Mouse (Mus musculus): ENCODE data around the gene Hist1h2af.
"Not testable (repeated sequence)": the region's sequence is repeated elsewhere in the genome, so short reads cannot be mapped to it uniquely, and the experiment has no call there.

Gene Hist1h2af

DNA sequence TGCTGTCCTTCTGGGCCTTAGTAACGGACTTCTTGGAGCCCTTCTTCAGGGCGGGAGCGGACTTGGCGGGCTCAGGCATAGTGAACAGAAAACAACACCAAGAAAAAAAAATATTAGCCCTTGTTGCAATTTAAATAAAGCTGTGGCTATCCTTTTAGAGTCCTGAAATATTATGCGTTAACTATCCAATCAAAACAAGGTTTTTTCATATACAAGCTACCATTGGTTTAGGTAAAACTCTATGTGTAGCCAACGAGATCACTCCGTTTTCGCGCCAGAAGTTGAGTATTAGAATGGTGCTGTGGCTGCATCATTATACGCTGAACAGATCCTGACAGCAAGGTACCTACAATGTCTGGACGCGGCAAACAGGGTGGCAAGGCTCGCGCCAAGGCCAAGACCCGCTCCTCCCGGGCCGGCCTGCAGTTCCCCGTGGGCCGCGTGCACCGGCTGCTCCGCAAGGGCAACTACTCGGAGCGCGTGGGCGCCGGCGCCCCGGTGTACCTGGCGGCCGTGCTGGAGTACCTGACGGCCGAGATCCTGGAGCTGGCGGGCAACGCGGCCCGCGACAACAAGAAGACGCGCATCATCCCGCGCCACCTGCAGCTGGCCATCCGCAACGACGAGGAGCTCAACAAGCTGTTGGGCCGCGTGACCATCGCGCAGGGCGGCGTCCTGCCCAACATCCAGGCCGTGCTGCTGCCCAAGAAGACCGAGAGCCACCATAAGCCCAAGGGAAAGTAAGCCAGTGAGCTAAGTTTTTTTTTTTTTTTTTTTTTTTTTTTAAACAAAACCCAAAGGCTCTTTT lies at the start of gene Hist1h2af:
Gene Hist1h2af (plus strand): TSS at position 347 of the 808 bp plus-strand sequence.
- not testable (repeated sequence) for DNase-seq (ENCODE audit: low spot score)

DNA sequence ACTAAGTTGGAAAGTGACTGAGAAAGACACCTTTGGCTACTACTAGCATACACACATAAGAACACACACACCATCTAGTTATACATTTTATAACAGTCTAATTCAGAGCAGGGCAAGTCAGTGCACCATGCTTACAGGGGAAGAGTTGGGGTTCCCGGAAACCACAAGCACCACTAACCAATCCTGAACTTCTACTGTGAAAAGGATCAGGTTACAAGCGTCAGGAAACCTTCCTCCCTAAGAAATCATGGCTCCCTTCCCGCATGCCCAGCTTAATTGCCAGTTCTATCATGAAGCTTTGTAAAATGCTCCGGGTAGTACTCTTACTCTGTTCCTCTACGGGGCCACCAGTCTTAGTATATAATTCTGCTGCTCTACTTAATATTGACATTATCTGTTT lies 48.4 kb upstream of the Hist1h2af start:
- DNase-seq (ENCODE audit: low spot score): no peak

DNA sequence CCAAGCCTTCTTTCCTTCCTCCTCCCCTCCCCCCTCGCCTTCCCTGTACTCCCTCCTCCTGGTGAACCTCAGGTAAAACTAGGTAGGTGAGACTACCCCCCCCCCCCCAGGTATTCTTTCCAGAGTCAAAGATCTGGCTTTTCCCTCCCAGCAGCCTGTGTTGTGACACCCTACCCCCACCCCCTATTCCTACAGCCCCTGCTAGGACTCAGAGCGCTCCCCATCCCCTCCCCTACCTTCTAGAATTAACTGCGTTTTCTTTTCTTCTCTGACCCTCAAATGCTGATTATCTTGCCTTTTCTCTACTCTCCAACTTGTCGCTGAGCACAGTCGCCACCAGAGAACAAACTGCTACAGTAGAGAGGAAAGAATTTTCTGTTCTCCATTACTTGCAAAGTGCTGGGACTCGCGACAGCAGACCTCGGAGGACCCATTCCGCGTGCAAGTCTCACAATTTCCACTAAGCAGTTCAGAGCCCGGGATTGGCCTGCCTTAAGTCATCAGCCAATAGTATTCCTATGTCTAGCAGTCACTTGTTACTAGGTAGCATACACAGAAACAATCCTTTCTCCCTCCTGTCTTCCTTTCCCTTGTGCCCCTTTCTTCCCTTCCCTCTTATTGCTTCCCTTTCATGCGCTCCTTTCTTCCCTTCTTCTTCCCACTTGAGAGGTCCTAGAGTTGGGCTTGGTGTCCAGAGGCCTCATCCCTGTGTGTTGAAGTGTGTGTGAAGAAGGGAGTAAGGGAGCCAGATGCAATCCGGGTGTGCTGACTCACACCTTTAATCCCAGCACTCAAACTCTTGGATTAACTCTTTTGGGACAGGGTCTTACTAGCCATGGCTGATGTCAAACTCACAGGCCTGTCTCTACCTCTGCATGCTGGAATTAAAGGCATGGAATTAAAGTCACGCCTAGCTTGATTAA lies 45.0 kb upstream of the Hist1h2af start, which contains the start of gene Btn2a2:
Gene Btn2a2 (minus strand): TSS at position 458 of the 923 bp plus-strand sequence.
- peak; percentile 12 for DNase-seq (ENCODE audit: low spot score)

DNA sequence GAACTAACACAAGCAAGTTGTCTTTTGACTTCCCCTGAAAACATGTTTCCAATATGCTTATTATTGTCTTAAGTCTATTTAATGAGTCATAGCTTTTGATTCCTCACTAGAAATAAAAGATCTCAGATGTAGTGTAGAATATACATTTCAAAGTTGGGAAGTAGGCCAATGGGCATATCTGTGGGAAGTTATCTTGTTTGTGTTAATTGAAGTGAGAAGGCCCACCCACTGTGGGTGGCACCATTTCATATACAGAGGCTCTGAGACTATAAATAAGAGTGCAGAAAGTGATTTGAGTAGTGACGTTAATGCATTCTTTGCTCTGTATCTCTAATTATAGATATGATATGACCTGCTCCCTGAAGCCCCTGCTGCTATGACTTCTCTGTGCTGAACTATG lies 42.8 kb upstream of the Hist1h2af start:
- DNase-seq (ENCODE audit: low spot score): no peak

DNA sequence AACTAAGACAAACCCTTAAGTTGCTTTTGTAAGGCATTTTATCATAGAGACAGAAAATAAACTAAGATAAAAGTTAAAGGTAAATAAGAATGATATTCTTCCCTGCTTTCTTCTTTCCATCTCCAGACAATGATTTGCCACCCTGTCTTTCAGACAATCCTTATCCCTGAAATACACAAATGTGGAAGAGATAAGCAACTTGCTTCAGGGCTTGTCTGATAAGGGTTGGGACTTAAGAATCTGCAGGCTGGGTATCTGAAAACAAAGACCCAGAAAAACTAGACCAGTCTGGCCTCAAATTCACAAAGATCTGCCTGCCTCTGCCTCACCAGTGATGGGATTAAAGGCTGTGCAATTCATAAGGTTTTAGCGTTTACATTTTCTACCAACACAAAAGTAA lies 42.4 kb upstream of the Hist1h2af start:
- DNase-seq (ENCODE audit: low spot score): no peak

DNA sequence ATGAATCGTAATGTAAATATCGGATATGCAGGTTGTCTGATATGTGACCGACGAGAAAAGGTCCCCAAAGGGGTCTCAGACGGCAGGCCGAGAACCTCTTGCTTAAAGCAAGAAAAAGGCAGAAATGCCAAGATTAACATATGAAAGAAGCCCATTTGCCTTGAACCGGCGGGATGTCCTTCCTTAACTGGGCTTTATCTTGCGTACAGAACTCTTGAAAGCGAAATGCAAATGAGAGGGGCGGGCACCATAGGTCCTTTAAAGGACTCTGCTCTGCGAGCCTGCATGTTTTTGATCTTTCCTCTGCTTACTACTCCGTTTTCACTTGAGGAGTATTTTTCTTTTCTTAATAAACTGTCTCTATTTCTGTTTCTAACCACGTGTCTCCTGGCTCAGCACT lies 41.7 kb upstream of the Hist1h2af start:
- no peak for DNase-seq (ENCODE audit: low spot score)

DNA sequence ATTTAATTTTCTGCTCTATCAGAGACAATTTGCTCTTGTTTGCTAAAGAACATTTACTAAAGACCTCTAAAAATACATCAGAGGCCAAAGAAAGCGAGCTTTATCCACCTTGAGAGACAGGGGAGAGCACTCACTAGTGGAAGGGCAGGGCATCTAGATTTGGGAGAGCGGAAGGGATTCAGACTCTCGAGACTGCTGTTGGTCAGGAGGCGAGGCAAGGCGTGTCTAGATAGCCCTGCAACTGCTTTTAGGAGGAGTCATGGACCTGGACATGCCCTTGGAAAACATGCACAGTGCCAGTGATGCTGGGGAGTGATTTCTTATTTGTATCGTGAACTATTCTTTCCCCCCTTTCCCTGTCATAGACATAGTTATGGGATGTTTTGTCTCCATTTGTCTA lies 38.2 kb upstream of the Hist1h2af start:
- DNase-seq (ENCODE audit: low spot score): no peak

DNA sequence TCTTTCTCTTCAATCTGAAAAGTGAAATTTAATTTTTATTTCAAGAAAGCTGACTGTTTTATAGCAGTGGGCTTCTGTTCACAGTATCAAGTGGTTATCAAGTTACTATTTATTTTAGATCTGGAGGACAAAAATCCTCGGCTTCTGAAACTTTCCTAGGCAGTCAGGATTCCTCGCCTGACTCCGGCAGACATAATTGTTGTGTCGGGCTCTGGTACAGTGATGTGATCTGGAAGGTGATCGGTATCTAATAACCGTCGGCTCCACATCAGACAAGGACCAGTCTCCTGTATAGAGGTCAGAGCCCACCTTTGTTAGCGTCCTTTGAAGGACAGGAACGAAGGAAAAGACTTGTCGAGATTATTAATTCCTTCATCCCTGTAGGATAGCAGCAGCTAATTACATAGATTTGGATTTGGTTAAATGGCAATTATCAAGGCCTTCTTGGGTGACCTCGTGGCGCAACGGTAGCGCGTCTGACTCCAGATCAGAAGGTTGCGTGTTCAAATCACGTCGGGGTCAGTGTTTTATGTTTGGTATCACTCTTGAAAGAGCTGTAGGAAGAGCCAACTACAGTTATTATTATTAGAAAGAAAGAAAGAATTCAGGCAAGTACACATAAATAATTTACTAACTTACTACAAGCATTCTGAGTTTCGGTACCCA lies 35.9 kb upstream of the Hist1h2af start:
- DNase-seq (ENCODE audit: low spot score): no peak

DNA sequence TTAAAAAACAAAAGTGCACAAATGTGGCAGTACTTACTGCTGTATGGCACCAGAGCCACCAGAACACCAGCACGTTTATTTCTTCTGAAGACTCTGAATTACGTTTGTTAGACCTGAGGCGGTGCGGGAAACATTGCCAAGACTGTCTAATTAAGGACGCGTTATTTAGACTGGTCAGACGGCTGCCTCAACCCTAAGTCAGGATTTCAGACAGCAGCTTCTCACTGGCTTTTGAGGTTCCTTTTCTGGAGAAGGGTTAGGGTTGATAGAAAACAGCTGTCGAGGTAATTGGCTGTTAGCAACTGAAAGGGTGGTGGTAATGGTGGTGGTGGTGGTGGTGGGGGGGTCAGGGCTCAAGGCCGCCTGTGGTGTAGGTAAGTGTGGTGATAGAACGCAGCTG lies 35.1 kb upstream of the Hist1h2af start:
- DNase-seq (ENCODE audit: low spot score): no peak

DNA sequence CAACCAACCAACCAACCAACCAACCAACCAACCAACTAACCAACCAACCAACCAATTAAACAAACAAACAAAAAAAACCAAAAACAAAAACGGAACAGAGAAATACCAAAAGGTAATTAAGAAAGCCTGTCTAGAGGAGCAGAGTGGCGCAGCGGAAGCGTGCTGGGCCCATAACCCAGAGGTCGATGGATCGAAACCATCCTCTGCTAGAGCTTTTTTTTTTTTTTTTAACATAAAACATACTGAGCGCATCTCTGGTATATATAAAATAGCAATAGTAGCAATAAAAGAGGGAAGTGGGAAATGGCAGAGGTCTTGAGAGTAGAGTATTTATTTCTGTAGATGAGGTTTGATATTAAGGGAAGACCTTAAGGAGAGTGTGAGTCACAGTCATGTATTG lies 33.8 kb upstream of the Hist1h2af start:
- DNase-seq (ENCODE audit: low spot score): no peak

DNA sequence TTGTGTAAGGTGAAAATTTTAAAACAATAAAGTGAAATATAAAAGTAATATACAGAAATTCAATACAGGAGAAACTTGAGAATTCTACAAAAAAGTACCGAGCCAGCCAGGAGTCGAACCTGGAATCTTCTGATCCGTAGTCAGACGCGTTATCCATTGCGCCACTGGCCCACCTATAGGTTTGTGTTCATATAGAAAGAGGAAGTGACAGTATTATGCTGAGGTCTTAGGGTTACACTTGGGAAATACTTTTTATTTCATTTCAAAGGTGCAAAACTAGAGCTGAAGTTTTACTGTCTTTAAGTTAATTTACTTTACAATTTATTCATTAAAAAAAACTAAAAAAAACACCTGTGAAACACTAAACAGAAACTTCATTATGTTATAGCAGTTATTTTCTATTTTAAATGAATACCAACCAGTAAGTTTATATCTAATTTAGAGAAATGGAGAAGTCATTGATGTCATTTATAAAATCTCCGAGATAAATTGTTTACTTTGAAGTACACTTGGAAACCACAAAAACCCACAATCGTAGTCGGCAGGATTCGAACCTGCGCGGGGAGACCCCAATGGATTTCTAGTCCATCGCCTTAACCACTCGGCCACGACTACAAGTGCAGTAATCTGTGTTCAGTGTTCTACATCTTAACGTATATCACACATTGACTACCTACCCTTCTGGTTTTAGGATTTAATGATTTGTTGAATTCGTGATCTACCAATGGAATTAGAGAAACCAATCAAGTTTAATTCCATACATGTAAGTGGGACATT lies 33.1 kb upstream of the Hist1h2af start:
- DNase-seq (ENCODE audit: low spot score): no peak

DNA sequence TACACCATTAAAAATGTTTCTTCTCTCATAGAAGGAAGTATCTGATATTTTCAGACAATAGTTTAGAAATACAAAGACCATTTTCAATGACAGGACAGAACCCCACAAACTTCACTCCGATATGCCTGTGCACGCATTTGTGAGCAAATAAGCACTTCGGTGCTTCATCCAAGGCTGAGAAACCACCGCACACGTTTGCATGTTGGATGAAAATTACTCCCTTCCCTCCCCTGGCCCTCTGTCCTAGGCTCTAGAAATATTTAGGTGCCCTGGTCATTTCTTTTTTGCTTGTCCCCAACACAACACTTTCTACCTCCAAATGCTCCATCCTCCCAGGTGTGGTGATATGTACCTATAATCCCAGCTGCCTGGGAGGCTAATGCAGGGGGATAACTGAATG lies 32.2 kb upstream of the Hist1h2af start:
- no peak for DNase-seq (ENCODE audit: low spot score)

DNA sequence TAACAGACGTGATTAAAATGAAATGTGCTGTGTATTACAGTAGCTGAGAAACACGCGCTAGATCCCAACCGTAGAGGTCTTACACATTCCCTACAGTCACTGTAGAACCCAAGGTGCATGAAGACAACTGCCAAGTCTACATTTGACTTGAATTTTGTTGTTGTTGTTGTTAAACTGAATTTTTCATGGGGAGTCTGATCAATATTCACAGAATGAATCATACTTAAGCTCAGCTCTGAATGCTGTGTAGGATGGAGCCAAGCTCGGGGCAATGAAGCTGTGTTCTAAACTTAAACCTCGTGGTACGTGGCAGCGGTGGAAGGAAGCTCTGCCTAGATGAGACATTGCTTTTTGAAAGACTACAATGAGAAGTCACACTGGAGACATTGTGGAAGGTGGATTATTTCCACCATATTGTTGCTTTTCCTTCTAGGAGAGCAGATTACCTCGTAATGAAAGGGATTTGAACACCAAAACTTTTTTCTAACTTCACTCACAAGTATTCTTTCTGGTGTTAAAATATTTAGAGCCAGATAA lies 31.6 kb upstream of the Hist1h2af start:
- no peak for DNase-seq (ENCODE audit: low spot score)

DNA sequence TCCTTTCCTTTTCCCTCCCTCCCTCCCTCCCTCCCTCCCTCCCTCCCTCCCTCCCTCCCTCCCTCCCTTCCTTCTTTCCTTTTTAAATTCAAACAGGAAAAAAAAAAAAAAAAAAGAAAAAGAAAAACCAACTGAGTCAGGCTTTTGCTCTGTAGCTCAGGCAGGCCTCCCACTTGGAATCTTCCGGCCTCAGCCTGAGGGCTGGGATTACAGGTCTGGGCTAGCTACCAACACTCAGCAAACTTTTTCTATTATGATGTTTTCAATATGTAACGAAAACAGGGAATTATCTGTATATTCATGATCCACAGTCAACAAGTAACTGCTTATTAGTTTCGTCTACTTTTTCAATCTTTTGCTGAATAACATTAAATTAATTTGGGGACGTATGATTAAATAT lies 30.8 kb upstream of the Hist1h2af start:
- no peak for DNase-seq (ENCODE audit: low spot score)

DNA sequence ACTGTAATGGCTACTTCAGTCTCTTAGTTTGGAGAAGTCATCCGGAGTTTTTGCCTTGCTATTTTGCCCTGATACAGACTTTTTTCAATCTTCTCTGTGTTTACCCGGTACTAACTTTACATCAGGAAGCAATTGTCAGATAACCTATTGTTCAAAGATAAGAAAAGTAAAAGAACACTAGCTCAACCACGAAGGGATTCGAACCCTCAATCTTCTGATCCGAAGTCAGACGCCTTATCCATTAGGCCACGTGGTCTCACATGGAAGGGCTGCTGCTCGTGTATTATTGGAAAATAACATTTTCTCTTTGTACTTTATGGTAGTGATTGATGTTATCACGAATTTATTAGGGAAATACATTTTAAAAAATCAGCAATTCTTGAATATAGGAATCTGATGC lies 29.9 kb upstream of the Hist1h2af start:
- no peak for DNase-seq (ENCODE audit: low spot score)

DNA sequence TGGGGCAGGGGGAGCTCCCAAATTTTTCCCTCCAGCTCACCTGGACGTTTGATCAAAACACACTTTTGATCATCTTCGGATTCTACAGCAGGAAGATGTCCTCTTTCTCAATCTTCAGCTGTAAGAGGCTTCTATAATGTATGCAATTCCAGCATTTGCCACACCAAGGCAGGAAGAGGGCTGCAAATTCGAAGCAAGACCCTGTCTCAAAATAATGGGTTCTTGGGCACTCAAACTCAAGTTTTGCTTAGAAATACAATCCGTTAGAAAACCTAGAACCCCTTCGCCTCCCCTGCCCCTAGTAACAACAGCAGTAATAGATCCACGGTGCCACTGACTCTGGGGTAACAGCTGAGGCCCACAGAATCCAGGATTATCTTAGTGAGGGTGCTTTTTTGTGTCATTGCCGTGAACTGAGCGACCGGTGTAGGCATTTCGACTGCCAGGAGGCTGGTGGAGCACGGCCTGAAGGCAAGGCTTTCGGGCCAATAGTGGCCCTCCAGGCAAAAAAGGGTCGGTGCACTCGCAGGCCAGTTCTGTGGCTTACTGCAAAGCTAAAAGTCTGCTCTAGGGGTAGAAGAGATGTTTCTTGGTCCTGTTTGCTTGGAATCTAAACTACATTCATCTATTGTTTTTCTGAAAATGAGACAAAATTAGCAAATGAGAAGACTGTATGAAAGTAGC lies 27.9 kb upstream of the Hist1h2af start:
- DNase-seq (ENCODE audit: low spot score): no peak

DNA sequence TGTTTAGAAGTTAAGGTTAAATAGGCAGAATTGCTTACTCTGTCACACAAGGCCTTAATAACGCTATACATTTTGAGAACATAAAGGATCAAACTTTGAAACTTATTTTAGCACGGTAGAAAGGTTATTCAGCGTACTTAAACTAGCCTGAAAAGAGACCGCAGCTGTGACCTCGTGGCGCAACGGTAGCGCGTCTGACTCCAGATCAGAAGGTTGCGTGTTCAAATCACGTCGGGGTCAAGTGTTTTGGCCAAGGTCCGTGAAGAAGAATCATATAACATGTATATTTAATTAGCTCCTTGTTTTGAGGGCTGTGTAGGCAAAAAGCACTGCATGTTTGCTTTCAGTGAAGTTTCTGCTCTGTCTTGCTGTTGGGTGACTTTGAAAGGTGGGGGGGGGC lies 27.4 kb upstream of the Hist1h2af start:
- DNase-seq (ENCODE audit: low spot score): no peak

DNA sequence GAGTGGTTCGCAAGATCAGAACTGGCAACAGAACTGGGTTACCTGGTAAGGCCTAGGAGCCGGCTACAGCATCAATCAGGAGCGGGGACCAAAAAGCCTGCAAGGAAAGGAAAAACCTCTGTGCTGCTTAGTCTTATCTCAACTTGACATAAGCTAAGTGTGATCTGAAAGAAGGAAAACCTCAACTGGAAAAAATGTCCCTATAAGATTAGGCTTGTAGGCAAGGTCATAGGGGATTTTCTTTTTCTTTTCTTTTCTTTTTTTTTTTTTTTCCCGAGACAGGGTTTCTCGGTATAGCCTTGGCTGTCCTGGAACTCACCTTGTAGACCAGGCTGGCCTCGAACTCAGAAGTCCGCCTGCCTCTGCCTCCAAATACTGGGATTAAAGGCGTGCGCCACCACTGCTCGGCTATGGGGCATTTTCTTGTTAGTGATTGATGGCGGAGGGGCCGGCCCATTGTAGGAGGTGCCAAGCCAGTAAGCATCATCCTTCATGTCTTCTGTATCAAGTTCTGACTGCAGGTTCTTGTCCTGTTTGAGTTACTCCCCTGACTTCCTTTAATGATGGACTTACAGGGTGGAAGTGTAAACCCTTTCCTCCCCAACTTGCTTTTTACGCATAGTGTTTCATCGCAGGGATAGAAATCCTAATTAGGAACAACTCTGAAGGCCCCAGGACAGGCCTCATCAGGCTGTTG lies 26.7 kb upstream of the Hist1h2af start:
- DNase-seq (ENCODE audit: low spot score): no peak

DNA sequence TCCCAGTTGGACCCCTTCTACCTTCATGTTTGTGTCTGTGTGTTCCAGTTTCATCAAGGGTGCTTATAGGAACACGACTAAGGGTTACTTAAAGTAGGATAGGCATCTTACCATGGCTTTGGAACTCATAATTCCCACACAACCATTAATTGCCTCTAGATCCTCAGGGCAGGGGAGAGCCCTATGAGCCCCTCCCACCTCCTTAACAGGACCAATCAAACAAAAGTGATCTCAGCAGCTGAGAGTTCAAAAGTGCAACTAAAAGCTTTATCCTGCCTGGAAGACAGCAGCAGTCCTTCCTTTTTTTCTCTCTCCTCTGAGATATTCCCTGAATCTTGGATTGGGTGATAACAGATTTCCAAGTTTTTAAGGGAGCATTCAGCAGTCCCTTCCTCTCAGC lies 23.6 kb upstream of the Hist1h2af start:
- no peak for DNase-seq (ENCODE audit: low spot score)

DNA sequence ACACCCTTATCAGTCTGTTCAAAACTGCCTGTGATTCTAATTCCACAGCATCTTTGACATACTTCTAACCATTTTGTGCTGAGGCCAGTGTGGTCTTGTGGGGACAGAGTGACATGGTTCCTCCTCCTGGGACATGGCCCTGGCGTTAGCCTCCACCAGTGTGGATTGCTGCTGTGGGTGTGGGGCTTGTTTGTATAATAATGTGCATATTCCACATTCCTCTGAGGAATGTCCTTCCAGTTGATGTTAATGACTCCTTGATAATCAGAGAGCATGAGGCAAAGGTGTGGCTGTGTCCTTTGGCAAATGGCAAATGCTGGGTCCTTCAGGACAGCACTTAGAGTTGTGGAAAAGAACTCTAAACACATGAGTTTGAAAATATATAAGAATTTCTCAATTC lies 20.2 kb upstream of the Hist1h2af start:
- DNase-seq (ENCODE audit: low spot score): no peak
